Mouse (Mus musculus) small intestine, adult 2 months (tissue): ENCODE data around the gene Acadvl.

Source experiments
- CTCF ChIP-seq: fragments of 200-500 bp; IDR thresholded peaks from 2 replicates; pipeline ENCODE4 v1.5.1; 2012; ENCODE audit warnings: low read depth, mild to moderate bottlenecking, control low read depth, inconsistent platforms, low read length, moderate library complexity, mixed read lengths; ENCODE audit not compliant: insufficient replicate concordance, insufficient read length; ENCODE audit errors: extremely low read depth
- POLR2A ChIP-seq: fragments of 200-500 bp; IDR thresholded peaks from 2 replicates; pipeline ENCODE4 v1.6.1; 2012; ENCODE audit warnings: low read depth, mild to moderate bottlenecking, control low read depth, inconsistent platforms, low read length, moderate library complexity

- no peak for TF ChIP-seq CTCF
- no peak for TF ChIP-seq POLR2A
These were observed 37.9 kb upstream of the Acadvl start for GRCm38 (mm10) chr11:70053156-70053555.
